Mouse (Mus musculus): ENCODE results near the gene Eif1. TPM values are rescaled to one million over a fixed set of nuclear protein-coding genes. Genes with fewer than 3 reads are reported as not detected.
"Not testable (repeated sequence)": the region's sequence is repeated elsewhere in the genome, so short reads cannot be mapped to it uniquely, and the experiment has no call there.

The Eif1 gene
- total RNA-seq, 2 experiments from 2014 or later: 1,847 to 1,982 TPM

GRCm38 (mm10) chr11:100352076-100352857, 32.6 kb downstream of the Eif1 start:
- no peak for DNase-seq

GRCm38 (mm10) chr11:100355151-100355951, 35.7 kb downstream of the Eif1 start:
- DNase-seq: peak; percentile 52 to 55

DNA sequence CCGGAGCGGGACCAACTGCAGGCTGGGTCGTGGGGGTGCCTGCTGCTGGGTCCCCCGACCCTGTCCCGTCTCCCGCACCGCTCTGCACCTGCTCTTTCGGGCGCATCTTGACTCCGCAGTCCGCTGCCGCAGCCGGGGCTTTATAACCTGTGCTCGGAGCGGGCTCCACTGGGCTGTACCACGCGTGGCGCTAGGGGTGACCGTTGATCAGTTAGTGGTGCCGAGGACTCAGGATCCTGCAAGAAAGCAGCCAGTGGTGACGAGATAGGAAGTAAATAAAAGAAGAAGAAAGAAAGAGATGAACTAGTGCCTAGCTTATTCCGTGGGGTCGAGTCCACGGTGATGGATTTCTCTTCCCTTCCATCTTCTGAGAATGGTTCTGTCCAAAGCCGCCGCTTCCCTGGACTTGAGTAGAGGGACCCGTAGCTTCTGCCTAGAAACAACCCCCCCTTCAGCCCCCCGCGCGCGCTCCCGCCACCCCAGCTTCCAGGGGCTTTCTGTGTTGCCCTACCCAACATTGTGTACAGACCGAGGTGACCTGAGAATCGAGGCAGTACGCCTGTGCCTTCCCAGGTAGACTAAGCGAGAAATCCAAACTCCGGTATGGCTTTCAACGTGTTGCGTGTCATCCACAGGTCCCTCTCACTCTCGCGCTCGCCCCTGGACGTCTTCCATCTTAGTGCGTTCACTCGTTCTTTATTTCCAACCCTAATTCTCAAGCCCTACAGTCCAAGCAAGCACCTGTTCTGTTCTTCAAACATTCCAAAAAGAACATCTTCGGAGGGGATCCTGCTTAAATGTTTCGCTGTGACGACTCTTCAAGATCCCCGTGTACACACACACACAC, 36.5 kb downstream of the Eif1 start, which contains the start of gene Hap1:
Hap1 (minus strand) TSS at position 157 of the 847 bp plus-strand sequence.
- DNase-seq: peak; percentile 66 to 89

- no peak for DNase-seq
Measured at GRCm38 (mm10) chr11:100356819-100357211, 37.1 kb downstream of the Eif1 start.

- DNase-seq: no peak
Measured at GRCm38 (mm10) chr11:100357408-100357807, 37.7 kb downstream of the Eif1 start.

DNA sequence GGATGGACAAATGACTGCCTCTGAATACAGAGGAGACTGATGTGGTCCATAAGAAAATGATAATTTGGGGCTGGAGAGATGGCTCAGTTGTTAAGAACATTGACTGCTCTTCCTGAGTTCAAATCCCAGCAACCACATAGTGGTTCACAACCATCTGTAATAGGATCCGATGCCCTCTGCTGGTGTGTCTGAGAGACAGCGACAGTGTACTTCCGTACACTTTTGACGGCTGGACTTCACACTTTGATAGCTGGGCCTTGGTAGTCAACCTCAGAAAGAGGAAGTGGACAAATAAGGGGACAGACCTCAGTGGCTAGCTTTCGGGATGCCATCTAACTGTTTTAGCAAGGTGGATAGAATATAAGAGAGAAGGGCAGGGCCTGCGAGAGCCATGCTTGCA, 40.5 kb downstream of the Eif1 start:
- DNase-seq: peak in 1 of 2 experiments; percentile 3

DNA sequence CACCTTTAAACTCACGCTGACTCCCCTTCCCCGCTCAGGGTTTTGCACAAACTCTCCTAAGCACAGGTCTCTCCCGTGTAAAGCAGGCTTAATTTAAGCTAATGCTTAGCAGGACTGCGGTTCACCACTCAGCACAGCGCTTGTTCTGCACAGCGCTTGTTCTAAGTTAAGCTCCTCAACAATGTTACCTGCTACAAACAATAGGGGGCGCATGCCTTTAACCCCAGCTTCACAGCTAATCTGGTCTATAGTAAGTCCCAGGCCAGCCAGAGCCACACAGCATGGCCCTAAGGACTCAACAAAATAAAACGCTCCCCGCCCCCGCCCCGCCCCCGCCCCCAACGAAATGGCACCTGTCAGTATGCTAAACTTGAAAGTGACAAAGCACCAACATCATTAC, 41.4 kb downstream of the Eif1 start:
- DNase-seq: not testable (repeated sequence)

DNA sequence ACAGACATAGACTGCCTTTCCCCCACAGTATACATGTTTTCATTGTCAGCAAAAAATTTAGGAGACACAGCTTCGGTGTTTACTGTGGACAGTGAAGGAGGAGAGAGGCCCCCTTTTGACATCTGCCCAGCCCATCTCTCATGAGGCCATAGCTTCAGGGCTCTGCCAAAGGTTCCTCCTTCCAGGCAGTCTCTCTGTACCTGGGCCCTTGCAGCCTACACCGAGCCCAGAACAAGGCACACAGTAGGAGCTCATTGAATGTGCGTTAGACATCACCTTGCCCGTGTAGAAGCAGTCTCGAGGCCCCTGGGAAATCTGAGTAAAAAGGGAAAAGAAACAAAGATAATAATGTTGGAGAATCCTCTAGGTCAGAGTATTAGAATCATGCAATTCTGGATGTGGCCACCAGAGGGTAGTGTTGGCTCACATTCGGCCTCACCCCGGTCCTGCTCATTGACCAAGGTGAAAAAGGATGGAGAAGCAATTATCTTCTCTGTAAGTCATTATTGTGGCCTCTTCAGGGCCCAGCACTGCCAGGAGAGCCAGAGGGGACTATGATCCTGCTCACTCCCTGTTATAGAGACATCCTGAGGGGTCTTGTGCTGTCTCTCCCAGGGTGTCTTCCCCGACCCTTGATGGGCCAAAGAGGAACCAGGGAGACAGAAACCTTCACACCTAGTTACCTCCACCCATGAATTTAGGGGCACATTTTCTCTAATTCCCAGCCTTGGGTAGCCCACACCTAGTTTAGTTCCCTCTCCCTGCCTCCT, 42.7 kb downstream of the Eif1 start:
- peak; percentile 74 to 90 for DNase-seq

DNA sequence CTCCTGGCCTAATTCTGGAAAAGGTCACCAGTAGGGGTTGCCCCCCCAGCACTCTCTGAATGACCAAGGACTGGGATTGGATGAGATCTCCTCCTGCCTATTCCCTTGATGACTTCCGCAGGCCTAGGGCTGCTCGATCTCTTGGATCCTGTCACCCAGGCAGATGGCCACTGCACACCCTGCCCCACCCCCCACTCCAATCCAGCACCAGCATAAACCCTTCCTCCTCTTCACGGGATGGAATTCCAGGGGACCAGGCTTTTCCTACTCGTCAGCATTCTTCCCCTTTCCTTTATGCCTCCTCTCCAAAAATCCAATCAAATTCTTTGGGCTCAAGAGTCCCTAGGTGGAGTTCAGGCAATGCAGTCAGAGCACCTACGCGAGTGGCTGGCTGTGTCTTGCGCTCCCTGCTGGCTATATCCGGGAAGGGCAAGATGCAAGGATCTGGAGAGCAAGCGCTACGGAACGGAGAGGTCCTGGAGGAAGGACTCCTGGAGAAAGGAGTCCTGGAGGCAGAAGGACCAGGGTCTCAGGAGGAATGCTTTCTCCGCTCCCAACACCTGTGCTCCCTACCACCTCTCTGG, 43.4 kb downstream of the Eif1 start:
- peak; percentile 70 to 85 for DNase-seq

DNA sequence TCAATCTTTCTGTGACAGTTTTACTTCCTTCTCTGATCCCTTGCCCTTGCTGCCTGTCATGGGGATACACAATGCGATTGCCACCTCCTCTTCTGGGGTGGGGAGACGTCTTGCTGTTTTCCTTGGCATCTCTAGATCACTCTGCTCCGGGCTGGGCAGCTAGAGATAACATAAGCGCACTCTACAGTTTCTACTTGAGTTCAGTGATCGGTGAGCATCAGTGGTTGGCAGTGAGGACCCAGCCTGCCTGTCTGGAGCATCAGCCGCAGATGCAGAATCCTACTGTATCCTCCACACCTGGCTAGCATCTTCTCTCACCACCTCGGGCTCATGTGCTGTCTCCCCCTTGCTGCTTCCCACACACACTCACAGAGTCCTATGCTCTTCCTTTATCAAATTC, 49.5 kb downstream of the Eif1 start:
- no peak for DNase-seq

- peak in 1 of 2 experiments; percentile 31 for DNase-seq
Measured at GRCm38 (mm10) chr11:100369822-100370221, 50.1 kb downstream of the Eif1 start.

Other genes starting within 250 kb of the Eif1 start
- gene Krt32, start 231.7 kb upstream of the Eif1 start, total RNA-seq (2021): not detected
- gene Krt35, start 223.6 kb upstream of the Eif1 start, total RNA-seq (2021): not detected
- not detected for gene Krt36, start 214.3 kb upstream of the Eif1 start, total RNA-seq (2021)
- not detected for gene Krt13, start 198.3 kb upstream of the Eif1 start, total RNA-seq (2021)
- gene Krt15, start 184.0 kb upstream of the Eif1 start, total RNA-seq (2021): 1 to 10 TPM in 1 of 2 experiments, not detected in 1; 1.4 TPM
- gene Krt19, start 171.2 kb upstream of the Eif1 start, total RNA-seq (2021): 1 to 10 TPM; 4.0 to 9.1 TPM
- not detected for gene Krt9, start 126.6 kb upstream of the Eif1 start, total RNA-seq (2021)
- gene Krt14, start 112.3 kb upstream of the Eif1 start, total RNA-seq (2021): not detected
- not detected for gene Krt16, start 71.0 kb upstream of the Eif1 start, total RNA-seq (2021)
- gene Krt17, start 58.9 kb upstream of the Eif1 start, total RNA-seq (2021): under 1 TPM in 1 of 2 experiments, not detected in 1; 0.31 TPM
- not detected for gene Krt42, start 50.0 kb upstream of the Eif1 start, total RNA-seq (2021)
- gene Gast, start 14.5 kb downstream of the Eif1 start, total RNA-seq (2021): not detected
- 1 to 10 TPM; 1.8 to 1.9 TPM for gene Hap1, start 36.2 kb downstream of the Eif1 start, total RNA-seq (2021)
- 100 to 1,000 TPM; 208 to 239 TPM for gene Jup, start 77.9 kb downstream of the Eif1 start, total RNA-seq (2021)
- gene P3h4, start 95.0 kb downstream of the Eif1 start, total RNA-seq (2021): 10 to 100 TPM; 13.2 to 15.2 TPM
- 1 to 10 TPM; 7.2 to 7.4 TPM for gene Fkbp10, start 95.8 kb downstream of the Eif1 start, total RNA-seq (2021)
- 10 to 100 TPM; 17.9 to 24.7 TPM for gene Nt5c3b, start 121.9 kb downstream of the Eif1 start, total RNA-seq (2021)
- under 1 TPM; 0.60 to 0.95 TPM for gene Klhl10, start 122.0 kb downstream of the Eif1 start, total RNA-seq (2021)
- 1 to 10 TPM; 7.2 to 7.7 TPM for gene Klhl11, start 152.9 kb downstream of the Eif1 start, total RNA-seq (2021)
- 10 to 100 TPM; 35.6 to 80.9 TPM for gene Acly, start 208.1 kb downstream of the Eif1 start, total RNA-seq (2021)
- gene Ttc25, start 225.7 kb downstream of the Eif1 start, total RNA-seq (2021): under 1 TPM; 0.17 to 0.46 TPM

Data from heart, adult 18-20 months (tissue).